Mouse (Mus musculus): Measurements from ENCODE around the gene Slc2a3. TPM values are rescaled to one million over a fixed set of nuclear protein-coding genes. Genes with fewer than 3 reads are reported as not detected.
"Not testable (repeated sequence)": the region's sequence is repeated elsewhere in the genome, so short reads cannot be mapped to it uniquely, and the experiment has no call there.

The Slc2a3 gene
- total RNA-seq, 1 experiment from 2014 or later = 315 TPM

DNA sequence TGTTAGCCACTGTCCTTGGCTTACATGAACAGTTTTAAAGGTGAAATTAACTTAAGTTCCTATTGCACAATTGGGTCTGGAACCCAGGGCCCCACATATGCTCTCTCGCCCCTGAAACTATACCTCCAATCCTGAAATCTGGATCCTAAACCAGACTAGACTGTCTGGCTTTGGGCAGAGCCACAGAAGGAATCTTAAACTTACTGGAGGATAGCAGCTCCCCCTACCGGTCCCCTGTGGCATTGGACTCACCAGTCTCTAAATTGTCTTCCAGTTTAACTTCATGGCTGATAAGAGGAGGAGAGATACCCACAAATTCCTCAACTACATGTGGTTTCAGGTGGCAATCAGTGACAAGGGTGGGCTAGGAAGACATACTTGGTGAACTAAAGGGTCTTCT, 81.5 kb downstream of the Slc2a3 start:
- peak; percentile 94 for ATAC-seq (ENCODE audit: extremely low read depth, insufficient number of reproducible peaks, low FRiP score, poor library complexity, severe bottlenecking)

DNA sequence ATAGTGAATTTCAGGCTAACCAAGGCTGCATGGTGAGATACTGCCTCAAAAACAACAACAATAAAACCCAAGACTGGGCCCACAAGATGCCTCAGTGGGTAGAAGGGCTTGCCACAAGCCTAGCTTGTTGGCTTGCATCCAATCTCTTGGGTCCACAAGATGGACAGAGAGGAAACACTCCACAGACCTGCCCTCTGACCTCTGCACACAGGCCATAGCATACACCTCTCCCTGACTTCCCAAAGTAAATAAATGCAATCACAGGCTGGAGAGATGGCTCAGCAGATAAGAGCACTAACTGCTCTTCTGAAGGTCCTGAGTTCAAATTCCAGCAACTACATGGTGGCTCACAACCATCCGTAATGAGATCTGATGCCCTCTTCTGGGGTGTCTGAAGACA, 83.2 kb downstream of the Slc2a3 start:
- not testable (repeated sequence) for ATAC-seq (ENCODE audit: extremely low read depth, insufficient number of reproducible peaks, low FRiP score, poor library complexity, severe bottlenecking)

DNA sequence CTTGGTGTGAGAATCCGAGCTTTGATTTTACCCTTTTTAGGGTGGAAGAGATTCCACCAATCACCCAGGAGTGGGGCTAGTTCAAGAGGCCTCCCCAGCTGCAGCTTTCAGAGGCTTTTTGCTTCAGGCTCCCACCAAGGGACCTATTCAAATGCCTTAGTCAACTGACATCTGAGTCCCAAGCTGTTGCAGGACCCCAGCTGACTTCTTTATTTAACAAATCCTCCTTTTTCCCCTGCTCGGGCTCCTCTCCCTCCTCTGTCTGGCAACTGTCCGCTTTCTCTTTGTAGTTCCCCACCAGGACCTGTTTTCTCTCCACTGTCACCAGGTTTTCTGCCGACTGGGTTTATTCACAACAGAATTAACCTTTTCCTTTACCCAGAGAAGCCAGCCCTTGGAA, 85.6 kb downstream of the Slc2a3 start:
- ATAC-seq (ENCODE audit: extremely low read depth, insufficient number of reproducible peaks, low FRiP score, poor library complexity, severe bottlenecking) = no peak

DNA sequence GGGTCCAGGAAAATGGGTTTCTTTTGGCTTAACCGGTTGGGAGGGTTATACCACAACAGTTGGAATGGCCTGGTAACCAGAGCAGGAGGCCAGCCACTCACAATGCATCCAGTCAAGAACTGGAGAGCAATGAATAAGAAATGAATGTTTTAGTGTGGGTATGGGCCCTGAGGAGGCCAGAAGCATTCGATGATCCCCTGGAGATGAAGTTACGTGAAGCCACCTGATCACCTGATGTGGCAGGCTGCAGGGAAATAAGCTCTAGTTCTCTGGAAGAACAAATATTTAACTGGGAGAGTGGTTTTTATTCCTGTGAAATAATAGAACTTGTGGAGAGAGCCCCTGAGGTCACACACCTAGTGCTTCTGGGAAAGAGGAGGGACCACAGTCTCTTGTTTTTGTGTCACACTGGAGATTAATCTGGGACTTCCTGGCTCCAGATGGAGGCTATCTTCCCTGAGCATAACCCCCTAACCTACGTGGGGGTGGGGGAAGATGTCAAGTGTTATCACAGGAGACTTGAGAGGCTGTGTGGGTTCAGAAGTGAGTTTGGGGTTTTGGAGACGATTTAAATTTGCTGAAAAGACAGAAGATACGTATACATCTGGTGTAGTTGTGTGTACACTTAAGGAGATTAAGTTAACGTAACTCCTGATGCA, 86.6 kb downstream of the Slc2a3 start:
- no peak for ATAC-seq (ENCODE audit: extremely low read depth, insufficient number of reproducible peaks, low FRiP score, poor library complexity, severe bottlenecking)

DNA sequence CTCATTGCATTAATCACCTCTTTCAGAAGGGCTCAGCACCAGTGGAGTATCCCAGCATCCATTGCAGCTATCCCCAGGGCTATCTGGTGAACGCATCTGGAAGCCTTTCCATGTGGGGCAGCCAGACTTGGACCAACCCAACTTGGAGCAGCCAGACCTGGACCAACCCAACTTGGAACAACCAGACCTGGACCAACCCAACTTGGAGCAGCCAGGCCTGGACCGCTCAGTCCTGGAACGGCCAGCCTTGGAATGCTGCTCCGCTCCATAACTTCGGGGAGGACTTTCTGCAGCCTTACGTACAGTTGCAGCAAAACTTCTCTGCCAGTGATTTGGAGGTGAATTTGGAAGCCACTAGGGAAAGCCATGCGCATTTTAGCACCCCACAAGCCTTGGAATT, 88.3 kb downstream of the Slc2a3 start:
- ATAC-seq (ENCODE audit: extremely low read depth, insufficient number of reproducible peaks, low FRiP score, poor library complexity, severe bottlenecking) = not testable (repeated sequence)

GRCm38 (mm10) chr6:122711455-122711854, 90.0 kb downstream of the Slc2a3 start:
- ATAC-seq (ENCODE audit: extremely low read depth, insufficient number of reproducible peaks, low FRiP score, poor library complexity, severe bottlenecking) = no peak

GRCm38 (mm10) chr6:122708826-122709225, 92.6 kb downstream of the Slc2a3 start:
- no peak for ATAC-seq (ENCODE audit: extremely low read depth, insufficient number of reproducible peaks, low FRiP score, poor library complexity, severe bottlenecking)

DNA sequence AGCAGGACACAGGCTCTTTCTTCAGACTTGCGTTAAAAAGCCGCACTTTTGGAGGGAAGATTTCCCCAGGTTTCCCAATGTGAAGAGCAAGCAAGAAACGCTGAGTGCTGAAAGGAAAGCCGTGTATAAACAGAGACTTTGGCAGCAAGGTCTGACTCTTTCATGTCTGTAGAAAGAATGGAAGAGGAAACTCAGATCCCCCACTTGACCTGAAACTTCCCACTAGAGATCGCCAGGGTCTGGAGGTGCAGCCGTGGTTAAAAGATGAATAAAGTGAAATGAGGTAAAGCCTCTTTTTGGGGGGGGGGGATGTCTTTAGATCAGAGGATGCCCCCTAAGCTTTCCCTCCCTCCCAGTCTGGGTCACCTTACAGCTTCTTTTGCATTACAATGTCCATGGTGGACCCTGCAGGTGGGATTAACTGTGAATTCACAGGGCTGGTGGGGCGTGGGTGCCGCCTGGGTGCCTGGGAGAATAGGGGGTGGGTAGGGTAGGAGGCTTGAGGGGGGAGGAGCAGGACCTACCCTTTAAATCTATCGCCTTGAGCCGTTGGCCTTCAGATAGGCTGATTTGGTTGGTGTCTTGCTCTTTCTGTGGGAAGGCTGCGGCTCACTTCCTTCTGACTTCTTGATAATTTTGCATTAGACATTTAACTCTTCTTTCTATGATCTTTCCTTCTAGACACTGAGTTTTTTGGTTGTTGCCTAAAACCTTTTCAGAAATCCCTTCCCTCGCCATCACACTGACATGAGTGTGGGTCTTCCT, 94.2 kb downstream of the Slc2a3 start, which contains the start of gene Nanog:
TSS of gene Nanog (plus strand) at position 454 of the 765 bp plus-strand sequence.
- ATAC-seq (ENCODE audit: extremely low read depth, insufficient number of reproducible peaks, low FRiP score, poor library complexity, severe bottlenecking) = no peak

DNA sequence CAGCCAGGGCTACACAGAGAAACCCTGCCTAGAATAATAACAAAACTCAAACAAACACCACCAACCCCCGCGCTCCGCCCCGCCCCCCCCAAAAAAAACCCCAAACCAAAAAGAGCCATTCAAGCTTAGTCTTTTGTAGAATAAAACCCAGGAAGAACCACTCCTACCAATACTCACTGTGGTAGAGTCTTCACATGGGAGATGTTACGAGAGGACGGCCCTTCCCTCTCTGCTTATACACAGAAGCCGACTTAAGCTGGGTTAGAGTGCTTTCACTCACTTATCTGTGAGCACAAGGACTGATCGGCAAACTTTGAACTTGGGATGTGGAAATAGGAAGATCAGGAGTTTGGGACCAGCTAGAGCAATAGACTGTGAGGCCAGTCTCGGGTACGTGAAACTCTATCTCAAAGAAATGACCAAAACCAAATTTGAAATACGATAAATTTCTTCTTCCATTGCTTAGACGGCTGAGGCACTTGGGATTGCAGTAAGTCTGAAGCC, 95.1 kb downstream of the Slc2a3 start:
- no peak for ATAC-seq (ENCODE audit: extremely low read depth, insufficient number of reproducible peaks, low FRiP score, poor library complexity, severe bottlenecking)

DNA sequence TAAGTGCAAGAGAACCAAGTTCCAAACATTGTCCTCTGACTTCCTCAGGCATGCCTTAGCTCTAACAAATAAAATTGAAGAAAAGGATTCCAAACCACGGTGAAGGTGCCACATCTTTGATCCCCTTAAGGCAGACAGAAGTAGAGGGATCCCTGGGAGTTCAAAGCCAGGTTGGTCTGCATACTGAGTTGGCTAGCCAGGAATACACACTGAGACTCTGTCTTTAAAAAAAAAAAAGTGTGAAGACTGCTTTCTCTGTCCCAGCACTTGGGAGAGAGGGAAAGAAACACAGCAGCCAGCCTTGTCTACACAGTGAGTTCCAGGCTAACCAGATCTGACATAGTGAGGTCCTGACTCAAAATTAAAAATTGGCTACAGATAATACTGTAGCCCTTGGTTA, 97.7 kb downstream of the Slc2a3 start:
- ATAC-seq (ENCODE audit: extremely low read depth, insufficient number of reproducible peaks, low FRiP score, poor library complexity, severe bottlenecking) = no peak

GRCm38 (mm10) chr6:122703251-122703650, 98.2 kb downstream of the Slc2a3 start:
- no peak for ATAC-seq (ENCODE audit: extremely low read depth, insufficient number of reproducible peaks, low FRiP score, poor library complexity, severe bottlenecking)

DNA sequence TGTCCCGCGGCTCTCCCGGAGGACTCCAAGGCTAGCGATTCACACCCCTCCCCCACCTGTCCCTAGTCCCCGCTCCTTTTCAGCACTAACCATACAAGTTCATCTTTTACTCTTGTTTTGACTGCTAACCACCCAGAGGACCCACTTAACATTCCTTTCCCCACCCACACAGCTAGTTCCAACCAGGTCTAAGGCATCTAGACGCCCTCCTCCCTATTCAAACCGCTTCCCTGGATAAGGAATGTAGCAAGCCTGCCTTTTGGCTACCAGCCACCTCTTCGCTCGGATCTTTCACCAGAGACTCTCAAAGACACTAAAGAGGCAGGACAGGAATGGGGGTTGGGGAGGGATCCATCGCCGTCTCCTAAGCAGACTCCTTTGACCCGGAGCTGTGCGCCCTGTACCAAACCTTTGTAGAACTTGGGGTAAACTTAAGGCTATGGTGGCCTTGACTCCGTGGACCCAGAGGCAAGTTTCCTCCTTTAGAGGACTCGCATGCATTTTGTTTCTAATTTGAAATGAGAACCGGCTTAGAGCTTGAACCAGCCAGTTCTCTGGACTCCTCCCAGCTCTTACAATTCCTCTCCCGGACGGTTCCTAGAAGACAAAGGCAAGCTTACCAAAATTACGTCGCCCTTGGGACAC, 98.8 kb downstream of the Slc2a3 start:
- ATAC-seq (ENCODE audit: extremely low read depth, insufficient number of reproducible peaks, low FRiP score, poor library complexity, severe bottlenecking) = no peak

- no peak for ATAC-seq (ENCODE audit: extremely low read depth, insufficient number of reproducible peaks, low FRiP score, poor library complexity, severe bottlenecking)
Observed at GRCm38 (mm10) chr6:122701816-122702215, 99.6 kb downstream of the Slc2a3 start.

DNA sequence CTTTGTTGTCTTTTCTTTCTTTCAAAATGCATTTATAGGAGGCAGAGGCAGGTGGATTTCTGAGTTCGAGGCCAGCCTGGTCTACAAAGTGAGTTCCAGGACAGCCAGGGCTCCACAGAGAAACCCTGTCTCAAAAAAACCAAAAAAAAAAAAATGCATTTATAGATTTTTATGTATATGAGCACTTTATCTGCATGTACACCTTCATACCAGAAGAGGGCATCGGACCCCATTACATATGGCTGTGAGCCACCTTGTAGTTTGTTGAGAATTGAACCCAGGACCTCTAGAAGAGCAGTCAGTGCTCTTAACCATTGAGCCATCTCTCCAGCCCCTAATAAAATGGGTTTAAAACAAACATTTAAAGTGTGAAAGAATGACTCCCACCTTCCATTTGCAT, 101.8 kb downstream of the Slc2a3 start:
- not testable (repeated sequence) for ATAC-seq (ENCODE audit: extremely low read depth, insufficient number of reproducible peaks, low FRiP score, poor library complexity, severe bottlenecking)

DNA sequence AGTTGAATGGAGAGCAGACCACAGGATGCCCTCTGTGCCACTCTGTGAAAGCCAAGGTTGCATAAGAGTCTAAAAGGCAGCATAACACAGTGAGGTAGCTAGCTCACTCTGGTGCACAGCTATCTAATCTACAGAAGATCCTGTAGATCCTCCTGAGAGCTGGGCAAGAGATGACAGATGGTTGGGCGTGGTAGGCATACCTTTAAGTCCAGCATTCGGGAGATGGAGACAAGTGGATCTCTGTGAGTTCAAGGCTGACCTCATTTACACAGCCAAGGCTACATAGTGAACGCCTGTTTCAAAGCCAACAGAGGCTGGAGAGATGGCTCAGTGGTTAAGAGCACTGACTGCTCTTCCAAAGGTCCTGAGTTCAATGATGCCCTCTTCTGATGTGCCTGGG, 106.0 kb downstream of the Slc2a3 start:
- ATAC-seq (ENCODE audit: extremely low read depth, insufficient number of reproducible peaks, low FRiP score, poor library complexity, severe bottlenecking) = no peak

DNA sequence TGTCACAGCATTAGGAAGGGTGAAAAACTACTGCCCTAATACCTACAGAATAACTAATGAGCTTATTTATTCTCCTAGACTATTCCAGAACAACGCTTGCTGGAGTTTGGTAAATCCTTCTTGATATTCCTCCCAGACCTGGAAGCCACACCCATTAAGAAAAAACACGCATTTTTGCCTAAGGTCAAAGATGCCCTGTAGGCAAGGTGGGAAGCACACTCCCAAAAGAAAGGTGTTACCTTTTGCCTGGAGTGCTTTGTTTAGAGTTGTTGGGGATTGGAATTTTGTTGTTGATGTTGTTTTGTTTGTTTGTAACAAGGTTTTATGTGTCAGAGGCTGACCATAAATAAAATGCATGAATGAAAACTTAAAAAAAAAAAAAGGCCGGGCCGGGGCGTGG, 111.4 kb downstream of the Slc2a3 start:
- no peak for ATAC-seq (ENCODE audit: extremely low read depth, insufficient number of reproducible peaks, low FRiP score, poor library complexity, severe bottlenecking)

DNA sequence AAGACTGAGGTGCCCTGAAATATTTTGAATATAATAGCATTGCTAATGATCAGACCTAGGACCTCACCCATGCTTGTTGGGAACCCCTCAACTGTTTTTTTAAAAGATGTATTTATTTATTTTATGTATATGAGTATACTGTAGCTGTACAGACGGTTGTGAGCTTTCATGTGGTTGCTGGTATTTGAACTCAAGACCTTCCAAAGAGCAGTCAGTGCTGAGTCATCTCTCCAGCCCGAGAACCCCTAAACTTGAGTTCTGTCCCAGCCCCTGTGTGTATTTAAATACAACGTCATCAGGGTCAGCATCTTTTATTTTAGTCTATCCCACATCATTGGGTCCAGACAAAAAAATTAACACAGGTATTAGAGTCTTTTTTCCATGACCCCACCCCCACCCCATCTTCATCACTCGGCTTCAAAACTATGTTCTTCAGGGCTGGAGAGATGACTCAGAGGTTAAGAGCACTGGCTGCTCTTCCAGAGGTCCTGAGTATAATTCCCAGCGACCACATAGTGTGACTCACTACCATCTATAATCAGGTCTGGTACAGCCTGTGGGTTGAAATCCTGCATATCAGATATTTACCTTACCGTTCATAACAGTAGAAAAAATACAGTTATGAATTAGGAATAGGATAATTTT, 111.9 kb downstream of the Slc2a3 start:
- ATAC-seq (ENCODE audit: extremely low read depth, insufficient number of reproducible peaks, low FRiP score, poor library complexity, severe bottlenecking) = no peak

DNA sequence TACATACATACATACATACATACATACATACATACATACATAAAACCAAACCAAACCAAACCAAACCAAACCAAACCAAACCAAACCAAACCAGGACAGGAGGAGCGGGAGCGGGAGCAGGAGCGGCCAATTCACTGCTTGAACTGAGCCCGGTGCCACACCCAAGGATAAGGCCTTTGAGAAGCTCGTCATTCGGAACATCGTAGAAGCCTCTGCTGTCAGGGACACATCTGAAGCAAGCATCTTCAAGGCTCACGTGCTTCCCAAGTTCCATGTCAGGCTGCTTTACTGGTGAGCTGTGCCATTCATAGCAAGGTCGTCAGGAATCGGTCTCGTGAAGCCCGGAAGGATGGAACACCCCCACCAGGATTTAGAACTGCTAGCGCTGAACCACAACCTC, 114.7 kb downstream of the Slc2a3 start:
- ATAC-seq (ENCODE audit: extremely low read depth, insufficient number of reproducible peaks, low FRiP score, poor library complexity, severe bottlenecking) = no peak

DNA sequence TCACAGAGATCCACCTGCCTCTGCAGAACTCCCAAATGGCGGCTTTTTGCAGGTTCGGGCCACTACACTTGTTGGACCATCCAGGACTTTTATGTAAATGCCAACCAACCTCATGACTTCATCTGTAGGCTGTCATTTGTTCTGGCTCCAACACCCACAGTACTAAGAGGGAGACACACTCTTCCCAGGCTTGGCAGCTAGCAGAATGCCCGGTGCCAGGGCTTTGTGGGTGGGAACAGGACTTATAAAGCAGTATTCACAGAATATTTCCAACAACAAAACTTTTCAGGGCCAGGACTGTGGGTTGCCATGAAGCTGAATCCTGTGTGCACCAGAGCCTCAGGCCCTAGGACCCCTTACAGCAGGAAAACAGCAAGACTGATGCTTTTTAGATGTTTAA, 118.8 kb downstream of the Slc2a3 start:
- ATAC-seq (ENCODE audit: extremely low read depth, insufficient number of reproducible peaks, low FRiP score, poor library complexity, severe bottlenecking) = no peak

Data from neutrophil, adult 5-6 weeks (primary cell).